Mouse (Mus musculus) midbrain, embryonic 12.5 days (tissue): ENCODE results near the gene Ttc29. TPM values are rescaled to one million over a fixed set of nuclear protein-coding genes. Genes with fewer than 3 reads are reported as not detected.
A peak's percentile ranks its signal among the peaks of the same experiment; 100 is the strongest.

Experiments
- ATAC-seq: fragments of 200-750 bp; cut with Nextera tagmentation; 2 replicates; pipeline ENCODE4 v1.8.0; 2017; ENCODE audit warnings: low read depth, moderate TSS enrichment, moderate library complexity; ENCODE audit not compliant: low FRiP score
- H3K27ac ChIP-seq: fragments of 300-500 bp; sonication (generic); replicated peaks from 2 replicates; pipeline ENCODE4 v1.5.1; 2016; ENCODE audit warnings: mild to moderate bottlenecking
- H3K27me3 ChIP-seq: fragments of 300-500 bp; sonication (generic); 2 replicates; pipeline ENCODE4 v1.6.1; 2016; ENCODE audit warnings: mild to moderate bottlenecking
- H3K36me3 ChIP-seq: fragments of 300-500 bp; sonication (generic); 2 replicates; pipeline ENCODE4 v1.6.1; 2016
- H3K4me1 ChIP-seq: fragments of 300-500 bp; sonication (generic); 2 replicates; pipeline ENCODE4 v1.6.1; 2016
- H3K4me2 ChIP-seq: fragments of 300-500 bp; sonication (generic); replicated peaks from 2 replicates; pipeline ENCODE4 v1.6.1; 2016; ENCODE audit warnings: mild to moderate bottlenecking, moderate library complexity
- H3K4me3 ChIP-seq: fragments of 300-500 bp; sonication (generic); 2 replicates; pipeline ENCODE4 v1.5.1; 2016; ENCODE audit warnings: mild to moderate bottlenecking
- H3K9ac ChIP-seq: fragments of 300-500 bp; sonication (generic); replicated peaks from 2 replicates; pipeline ENCODE4 v1.6.1; 2016; ENCODE audit warnings: mild to moderate bottlenecking, moderate library complexity
- H3K9me3 ChIP-seq: fragments of 300-500 bp; sonication (generic); 2 replicates; pipeline ENCODE4 v1.6.1; 2016; ENCODE audit warnings: mild to moderate bottlenecking
- WGBS: fragments of 180-500 bp; shearing (Covaris S2); methylation state at CpG from one replicate; pipeline ENCODE4 v1.1.7; 2016; 5-methylcytosine and 5-hydroxymethylcytosine counted together
- polyA plus RNA-seq: library from polyadenylated mRNA; unstranded; fragments of >200 nt; fragmentation: Nextera tagmentation; extraction: Ambion mirVana; gene quantifications from 2 replicates; pipeline ENCODE4 v1.2.1, GENCODE M21; 2016

Gene Ttc29
- polyA plus RNA-seq = 0.14 TPM in 1 of 2 replicates, not detected in the other

GRCm38 (mm10) chr8:78213074-78213473 is at the start of gene Ttc29:
Ttc29 (plus strand) TSS chr8:78213297.
- 1% methylated on average over 11 of the region's 11 CpGs for WGBS
- Histone ChIP-seq H3K4me2 (peak within 1 kb of the TSS; percentile 41), H3K36me3 (no peaks in the 10 kb centered on the region), H3K9ac (no peak within 1 kb of the TSS), H3K9me3 (no peaks in the 10 kb centered on the region), H3K27ac (no peak within 1 kb of the TSS), H3K27me3 (no peaks in the 10 kb centered on the region), H3K4me1 (peaks cover 9% of the 10 kb centered on the region), H3K4me3 (no peak within 1 kb of the TSS)
- peak; percentile 98 for ATAC-seq

- H3K9ac ChIP-seq = no peak overlapping the region
- 91% methylated on average over 1 of the region's 1 CpGs for WGBS
- no peaks in the 10 kb centered on the region for H3K36me3 ChIP-seq
- no peak overlapping the region for H3K27ac ChIP-seq
- no peaks in the 10 kb centered on the region for H3K27me3 ChIP-seq
- no peak overlapping the region for H3K4me2 ChIP-seq
- ATAC-seq = no peak
- H3K4me3 ChIP-seq = no peak overlapping the region
- no peaks in the 10 kb centered on the region for H3K4me1 ChIP-seq
- no peaks in the 10 kb centered on the region for H3K9me3 ChIP-seq
These were observed 41.7 kb upstream of the Ttc29 start for GRCm38 (mm10) chr8:78171351-78171750.

GRCm38 (mm10) chr8:78182654-78183053 is 30.4 kb upstream of the Ttc29 start:
- no peak overlapping the region for H3K4me2 ChIP-seq
- H3K9ac ChIP-seq = no peak overlapping the region
- no peaks in the 10 kb centered on the region for H3K9me3 ChIP-seq
- H3K36me3 ChIP-seq = no peaks in the 10 kb centered on the region
- ATAC-seq = peak; percentile 19; the same call in 1 of the 2 replicates
- H3K4me1 ChIP-seq = no peaks in the 10 kb centered on the region
- WGBS = 60% methylated on average over 7 of the region's 7 CpGs
- no peaks in the 10 kb centered on the region for H3K27me3 ChIP-seq
- no peak overlapping the region for H3K27ac ChIP-seq
- no peak overlapping the region for H3K4me3 ChIP-seq

- no peaks in the 10 kb centered on the region for H3K9me3 ChIP-seq
- H3K4me3 ChIP-seq = no peak overlapping the region
- H3K9ac ChIP-seq = no peak overlapping the region
- 81% methylated on average over 6 of the region's 6 CpGs for WGBS
- H3K27ac ChIP-seq = no peak overlapping the region
- no peaks in the 10 kb centered on the region for H3K4me1 ChIP-seq
- no peak overlapping the region for H3K4me2 ChIP-seq
- no peaks in the 10 kb centered on the region for H3K27me3 ChIP-seq
- ATAC-seq = no peak
- no peaks in the 10 kb centered on the region for H3K36me3 ChIP-seq
These were observed 29.7 kb upstream of the Ttc29 start for GRCm38 (mm10) chr8:78183414-78183813.

GRCm38 (mm10) chr8:78187087-78187486 is 26.0 kb upstream of the Ttc29 start:
- no peak for ATAC-seq
- Histone ChIP-seq H3K4me3 (no peak overlapping the region), H3K9me3 (no peaks in the 10 kb centered on the region), H3K9ac (no peak overlapping the region), H3K36me3 (no peaks in the 10 kb centered on the region), H3K27ac (no peak overlapping the region), H3K4me2 (no peak overlapping the region), H3K27me3 (no peaks in the 10 kb centered on the region), H3K4me1 (peaks cover 3% of the 10 kb centered on the region; the same call in 1 of the 2 replicates)

- H3K4me3 ChIP-seq = no peak overlapping the region
- no peak overlapping the region for H3K27ac ChIP-seq
- no peaks in the 10 kb centered on the region for H3K4me1 ChIP-seq
- no peaks in the 10 kb centered on the region for H3K36me3 ChIP-seq
- WGBS = 31% methylated on average over 5 of the region's 5 CpGs
- H3K9ac ChIP-seq = no peak overlapping the region
- H3K4me2 ChIP-seq = no peak overlapping the region
- no peaks in the 10 kb centered on the region for H3K9me3 ChIP-seq
- no peaks in the 10 kb centered on the region for H3K27me3 ChIP-seq
- no peak for ATAC-seq
These were observed 8.9 kb upstream of the Ttc29 start for GRCm38 (mm10) chr8:78204229-78204628.

- Histone ChIP-seq H3K4me3 (no peak overlapping the region), H3K9ac (no peak overlapping the region), H3K9me3 (no peaks in the 10 kb centered on the region), H3K36me3 (no peaks in the 10 kb centered on the region), H3K4me2 (no peak overlapping the region), H3K27ac (no peak overlapping the region), H3K4me1 (peaks cover 9% of the 10 kb centered on the region), H3K27me3 (no peaks in the 10 kb centered on the region)
- WGBS = 85% methylated on average over 3 of the region's 3 CpGs
- no peak for ATAC-seq
These were observed 2.7 kb upstream of the Ttc29 start for GRCm38 (mm10) chr8:78210424-78210823.

GRCm38 (mm10) chr8:78214645-78215044 is 1.5 kb downstream of the Ttc29 start:
- no peak overlapping the region for H3K27ac ChIP-seq
- no peaks in the 10 kb centered on the region for H3K27me3 ChIP-seq
- ATAC-seq = no peak
- H3K36me3 ChIP-seq = no peaks in the 10 kb centered on the region
- WGBS = 22% methylated on average over 3 of the region's 3 CpGs
- no peak overlapping the region for H3K9ac ChIP-seq
- peaks cover 9% of the 10 kb centered on the region for H3K4me1 ChIP-seq
- no peaks in the 10 kb centered on the region for H3K9me3 ChIP-seq
- no peak overlapping the region for H3K4me2 ChIP-seq
- H3K4me3 ChIP-seq = no peak overlapping the region

- Histone ChIP-seq H3K9ac (no peak overlapping the region), H3K4me3 (no peak overlapping the region), H3K27ac (no peak overlapping the region), H3K9me3 (no peaks in the 10 kb centered on the region), H3K4me2 (no peak overlapping the region), H3K4me1 (peaks cover 6% of the 10 kb centered on the region), H3K36me3 (no peaks in the 10 kb centered on the region), H3K27me3 (no peaks in the 10 kb centered on the region)
- 76% methylated on average over 4 of the region's 4 CpGs for WGBS
- no peak for ATAC-seq
These were observed 13.0 kb downstream of the Ttc29 start for GRCm38 (mm10) chr8:78226087-78226486.

- Histone ChIP-seq H3K36me3 (no peaks in the 10 kb centered on the region), H3K9me3 (no peaks in the 10 kb centered on the region), H3K4me3 (no peak overlapping the region), H3K4me2 (no peak overlapping the region), H3K4me1 (peaks cover 11% of the 10 kb centered on the region), H3K27ac (no peak overlapping the region), H3K27me3 (no peaks in the 10 kb centered on the region), H3K9ac (no peak overlapping the region)
- peak; percentile 80 for ATAC-seq
- WGBS = 36% methylated on average over 2 of the region's 2 CpGs
These were observed 17.6 kb downstream of the Ttc29 start for GRCm38 (mm10) chr8:78230721-78231120.

GRCm38 (mm10) chr8:78232870-78233707 is 20.0 kb downstream of the Ttc29 start:
- Histone ChIP-seq H3K27ac (no peak overlapping the region), H3K4me3 (no peak overlapping the region), H3K9me3 (no peaks in the 10 kb centered on the region), H3K36me3 (no peaks in the 10 kb centered on the region), H3K4me2 (peak overlapping the region; percentile 22; the same call in 1 of the 2 replicates), H3K27me3 (no peaks in the 10 kb centered on the region), H3K4me1 (peaks cover 11% of the 10 kb centered on the region), H3K9ac (no peak overlapping the region; the same call in 1 of the 2 replicates)
- no peak for ATAC-seq
- WGBS = 46% methylated on average over 14 of the region's 14 CpGs

- Histone ChIP-seq H3K9me3 (no peaks in the 10 kb centered on the region), H3K9ac (no peak overlapping the region), H3K4me1 (peaks cover 11% of the 10 kb centered on the region), H3K4me3 (no peak overlapping the region), H3K4me2 (no peak overlapping the region), H3K27ac (no peak overlapping the region), H3K36me3 (no peaks in the 10 kb centered on the region), H3K27me3 (no peaks in the 10 kb centered on the region)
- ATAC-seq = no peak
- 74% methylated on average over 7 of the region's 7 CpGs for WGBS
These were observed 20.7 kb downstream of the Ttc29 start for GRCm38 (mm10) chr8:78233708-78234201.
